Mouse (Mus musculus) neural tube, embryonic 14.5 days (tissue): ENCODE measurements around the gene Pde7b. TPM values are rescaled to one million over a fixed set of nuclear protein-coding genes. Genes with fewer than 3 reads are reported as not detected.

Source experiments
- ATAC-seq: fragments of 200-750 bp; cut with Nextera tagmentation; 2 replicates; pipeline ENCODE4 v1.8.0; 2017; ENCODE audit warnings: low read depth, mild to moderate bottlenecking, moderate TSS enrichment, moderate library complexity
- H3K27ac ChIP-seq: fragments of 300-500 bp; sonication (generic); 2 replicates; pipeline ENCODE4 v1.5.1; 2014; ENCODE audit warnings: low read depth, mild to moderate bottlenecking, control low read depth, low read length, moderate library complexity, mixed read lengths
- H3K27me3 ChIP-seq: fragments of 300-500 bp; sonication (generic); 2 replicates; pipeline ENCODE4 v1.6.1; 2014; ENCODE audit warnings: low read length; ENCODE audit not compliant: control insufficient read depth, insufficient read depth
- H3K36me3 ChIP-seq: fragments of 300-500 bp; sonication (generic); 2 replicates; pipeline ENCODE4 v1.6.1; 2014; ENCODE audit warnings: low read length, mixed read lengths; ENCODE audit not compliant: control insufficient read depth, insufficient read depth
- H3K4me1 ChIP-seq: fragments of 300-500 bp; sonication (generic); 2 replicates; pipeline ENCODE4 v1.6.1; 2014; ENCODE audit warnings: low read length; ENCODE audit not compliant: control insufficient read depth, insufficient read depth
- H3K4me2 ChIP-seq: fragments of 300-500 bp; sonication (generic); 2 replicates; pipeline ENCODE4 v1.6.1; 2014; ENCODE audit warnings: mild to moderate bottlenecking, low read depth, low read length, control low read depth
- H3K4me3 ChIP-seq: fragments of 300-500 bp; sonication (generic); 2 replicates; pipeline ENCODE4 v1.5.1; 2014; ENCODE audit warnings: low read depth, low read length, control low read depth, mixed read lengths
- H3K9ac ChIP-seq: fragments of 300-500 bp; sonication (generic); replicated peaks from 2 replicates; pipeline ENCODE4 v1.6.1; 2014; ENCODE audit warnings: low read depth, mild to moderate bottlenecking, control low read depth, low read length, mixed read lengths
- H3K9me3 ChIP-seq: fragments of 300-500 bp; sonication (generic); 2 replicates; pipeline ENCODE4 v1.6.1; 2016; ENCODE audit warnings: low read length; ENCODE audit not compliant: control insufficient read depth
- WGBS: fragments of 180-500 bp; shearing (Covaris S2); extraction: QIAGEN DNeasy Blood & Tissue Kit; methylation state at CpG from one replicate; pipeline ENCODE4 v1.1.7; 2014; 5-methylcytosine and 5-hydroxymethylcytosine counted together
- polyA plus RNA-seq: library from polyadenylated mRNA; unstranded; fragments of >200 nt; fragmentation: Nextera tagmentation; extraction: Ambion mirVana; gene quantifications from 2 replicates; pipeline ENCODE4 v1.2.1, GENCODE M21; 2014

Gene Pde7b
- polyA plus RNA-seq, 1 experiment from 2014 or later, result 3.2 TPM

DNA sequence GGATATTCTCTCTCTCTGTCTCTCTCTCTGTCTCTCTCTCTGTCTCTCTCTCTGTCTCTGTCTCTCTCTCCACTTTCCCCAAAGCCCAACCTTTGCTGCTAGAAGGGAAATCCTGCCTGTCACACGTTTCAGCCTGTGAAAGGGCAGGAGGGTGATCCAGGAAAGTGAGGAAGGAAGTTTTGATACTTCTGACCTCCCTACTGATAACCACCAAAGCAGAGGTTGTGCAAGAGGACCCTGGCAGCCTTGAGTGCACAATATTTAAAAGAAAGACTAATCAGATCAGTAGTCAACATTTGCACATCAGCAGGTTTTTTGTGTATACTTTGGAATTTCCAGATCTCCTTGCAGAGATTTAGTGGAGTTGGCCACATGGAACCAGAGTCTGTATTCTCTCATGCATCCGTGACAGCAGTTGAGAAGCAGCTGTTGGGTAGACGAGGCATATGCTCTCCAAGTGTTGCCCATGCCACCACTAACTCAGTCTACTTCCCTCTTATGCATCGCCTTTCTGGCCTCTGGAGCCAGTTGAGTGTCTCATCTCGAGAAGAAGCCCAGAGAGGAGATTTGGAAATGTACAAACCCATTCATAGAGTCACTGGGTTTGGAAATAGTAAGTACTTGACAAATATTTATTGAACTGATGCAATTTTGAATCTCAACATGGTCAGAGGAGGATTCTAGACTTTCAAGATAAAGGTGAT lies 129.6 kb downstream of the Pde7b start:
- Histone ChIP-seq H3K9me3 (no peaks in the 10 kb centered on the region), H3K4me1 (no peaks in the 10 kb centered on the region), H3K9ac (no peak overlapping the region), H3K27me3 (no peaks in the 10 kb centered on the region), H3K4me3 (no peak overlapping the region), H3K27ac (no peak overlapping the region), H3K36me3 (no peaks in the 10 kb centered on the region), H3K4me2 (no peak overlapping the region)
- no peak for ATAC-seq
- WGBS, result 82% methylated on average over 5 of the region's 5 CpGs

- H3K27ac ChIP-seq, result no peak overlapping the region
- no peaks in the 10 kb centered on the region for H3K9me3 ChIP-seq
- no peak overlapping the region for H3K4me2 ChIP-seq
- no peak overlapping the region for H3K4me3 ChIP-seq
- no peak for ATAC-seq
- H3K4me1 ChIP-seq, result no peaks in the 10 kb centered on the region
- 64% methylated on average over 5 of the region's 5 CpGs for WGBS
- H3K27me3 ChIP-seq, result no peaks in the 10 kb centered on the region
- H3K9ac ChIP-seq, result no peak overlapping the region
- H3K36me3 ChIP-seq, result no peaks in the 10 kb centered on the region
Measured at GRCm38 (mm10) chr10:20594015-20594414, 130.9 kb downstream of the Pde7b start.

DNA sequence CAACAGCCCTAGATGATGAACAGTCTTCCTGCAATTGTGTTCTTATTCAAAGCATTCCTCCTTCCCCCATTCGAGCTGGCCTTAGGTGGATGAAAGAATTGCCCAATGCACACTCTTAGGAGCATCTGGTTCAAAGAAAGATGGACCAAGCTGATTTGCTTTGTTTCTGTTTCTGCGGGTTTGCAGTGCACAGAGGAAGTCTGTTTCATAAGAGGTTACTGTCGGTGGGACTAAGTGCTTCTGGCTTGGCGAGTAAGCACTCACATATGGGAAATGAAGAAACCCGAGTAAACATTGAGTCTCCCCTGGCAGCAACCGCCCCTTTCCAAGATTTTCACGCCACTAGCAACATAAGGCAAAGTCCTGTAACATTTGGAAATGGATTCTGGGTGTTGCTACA lies 134.8 kb downstream of the Pde7b start:
- no peak for ATAC-seq
- H3K4me3 ChIP-seq, result no peak overlapping the region
- no peak overlapping the region for H3K9ac ChIP-seq
- H3K9me3 ChIP-seq, result no peaks in the 10 kb centered on the region
- 66% methylated on average over 7 of the region's 7 CpGs for WGBS
- H3K4me1 ChIP-seq, result no peaks in the 10 kb centered on the region
- no peaks in the 10 kb centered on the region for H3K36me3 ChIP-seq
- no peak overlapping the region for H3K27ac ChIP-seq
- H3K4me2 ChIP-seq, result no peak overlapping the region
- no peaks in the 10 kb centered on the region for H3K27me3 ChIP-seq

DNA sequence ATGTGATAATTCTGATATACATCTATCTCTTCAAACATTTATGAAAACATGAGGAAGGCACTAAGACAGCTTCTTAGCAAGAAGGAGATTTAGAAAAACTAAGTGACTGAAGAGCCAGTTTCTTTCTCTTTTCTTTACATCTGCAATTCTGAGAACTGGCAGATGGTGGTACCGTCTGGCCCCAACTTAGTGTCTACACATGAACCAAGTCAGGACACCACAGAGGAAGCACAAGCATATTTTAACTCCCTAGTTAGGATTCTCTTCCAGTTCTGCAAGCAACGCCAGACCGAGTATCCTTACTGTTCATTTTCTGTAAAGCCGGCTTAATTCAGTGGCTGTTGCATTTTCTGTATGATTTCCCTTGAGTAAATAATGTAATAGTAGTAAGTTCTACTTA lies 138.9 kb downstream of the Pde7b start:
- WGBS, result 94% methylated on average over 4 of the region's 4 CpGs
- Histone ChIP-seq H3K27me3 (no peaks in the 10 kb centered on the region), H3K27ac (no peak overlapping the region), H3K36me3 (no peaks in the 10 kb centered on the region), H3K9me3 (no peaks in the 10 kb centered on the region), H3K4me3 (no peak overlapping the region), H3K4me1 (no peaks in the 10 kb centered on the region), H3K4me2 (no peak overlapping the region), H3K9ac (no peak overlapping the region)
- ATAC-seq, result no peak

DNA sequence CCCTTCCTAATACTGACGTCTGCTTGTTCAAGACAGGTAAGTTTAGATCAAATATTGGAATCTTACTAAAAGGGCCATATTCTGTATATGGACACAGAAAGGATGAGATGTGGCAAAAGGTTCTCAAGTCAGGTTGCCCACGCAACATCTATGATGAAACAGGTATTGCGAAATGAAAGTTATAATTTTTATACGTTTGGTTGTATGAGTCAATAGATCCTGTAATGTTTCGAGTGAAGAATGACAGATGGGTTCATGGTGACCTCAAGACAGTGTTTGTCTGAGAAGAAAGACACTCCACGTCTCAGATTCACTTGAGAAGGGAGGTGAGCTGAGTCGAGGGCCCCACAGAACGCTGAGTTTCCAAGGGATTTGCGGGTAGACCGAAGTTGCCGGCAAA lies 149.9 kb downstream of the Pde7b start:
- no peaks in the 10 kb centered on the region for H3K36me3 ChIP-seq
- 96% methylated on average over 11 of the region's 11 CpGs for WGBS
- no peaks in the 10 kb centered on the region for H3K27me3 ChIP-seq

GRCm38 (mm10) chr10:20574414-20574813 lies 150.5 kb downstream of the Pde7b start:
- H3K4me3 ChIP-seq, result no peak overlapping the region
- 93% methylated on average over 1 of the region's 1 CpGs for WGBS
- H3K9ac ChIP-seq, result no peak overlapping the region
- H3K4me2 ChIP-seq, result no peak overlapping the region
- no peak overlapping the region for H3K27ac ChIP-seq
- no peak for ATAC-seq
- no peaks in the 10 kb centered on the region for H3K36me3 ChIP-seq
- no peaks in the 10 kb centered on the region for H3K4me1 ChIP-seq
- H3K27me3 ChIP-seq, result no peaks in the 10 kb centered on the region
- H3K9me3 ChIP-seq, result no peaks in the 10 kb centered on the region

More for the DNA sequence above, 149.9 kb downstream of the Pde7b start:
- ATAC-seq, result no peak
- Histone ChIP-seq H3K4me3 (no peak overlapping the region), H3K4me2 (no peak overlapping the region), H3K27ac (no peak overlapping the region), H3K9ac (no peak overlapping the region), H3K9me3 (no peaks in the 10 kb centered on the region), H3K4me1 (no peaks in the 10 kb centered on the region)

DNA sequence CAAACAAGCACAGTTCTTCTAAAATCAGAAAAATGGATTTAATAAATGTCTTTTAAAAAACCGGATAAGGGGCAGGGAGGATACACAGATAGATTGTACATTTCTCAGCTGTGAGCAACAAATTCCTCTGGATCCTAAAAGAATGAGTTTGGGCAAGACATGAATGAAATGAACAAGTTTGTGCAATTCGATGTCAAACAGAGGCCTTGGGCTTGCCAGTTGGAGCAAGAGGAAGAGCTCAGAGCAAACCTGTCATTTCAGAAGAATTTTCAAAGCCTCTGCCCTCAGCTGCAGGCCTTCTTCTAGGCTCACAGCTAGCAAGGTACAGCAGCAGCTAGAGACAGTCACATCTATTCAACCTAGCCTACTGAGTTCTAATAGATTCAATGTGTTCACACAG lies 153.4 kb downstream of the Pde7b start:
- ATAC-seq, result no peak
- H3K36me3 ChIP-seq, result no peaks in the 10 kb centered on the region
- H3K4me2 ChIP-seq, result no peak overlapping the region
- H3K9me3 ChIP-seq, result no peaks in the 10 kb centered on the region
- no peak overlapping the region for H3K4me3 ChIP-seq
- 90% methylated on average over 2 of the region's 2 CpGs for WGBS
- no peaks in the 10 kb centered on the region for H3K27me3 ChIP-seq
- no peak overlapping the region for H3K9ac ChIP-seq
- no peaks in the 10 kb centered on the region for H3K4me1 ChIP-seq
- no peak overlapping the region for H3K27ac ChIP-seq

GRCm38 (mm10) chr10:20568630-20569029 lies 156.2 kb downstream of the Pde7b start:
- Histone ChIP-seq H3K36me3 (no peaks in the 10 kb centered on the region), H3K9me3 (no peaks in the 10 kb centered on the region), H3K4me1 (no peaks in the 10 kb centered on the region), H3K27ac (no peak overlapping the region), H3K27me3 (no peaks in the 10 kb centered on the region), H3K4me2 (no peak overlapping the region), H3K4me3 (no peak overlapping the region), H3K9ac (no peak overlapping the region)
- WGBS, result 88% methylated on average over 6 of the region's 6 CpGs
- no peak for ATAC-seq

GRCm38 (mm10) chr10:20567684-20568236 lies 157.1 kb downstream of the Pde7b start:
- Histone ChIP-seq H3K27ac (no peak overlapping the region), H3K9ac (no peak overlapping the region), H3K4me3 (no peak overlapping the region), H3K27me3 (no peaks in the 10 kb centered on the region), H3K9me3 (no peaks in the 10 kb centered on the region), H3K36me3 (no peaks in the 10 kb centered on the region), H3K4me1 (no peaks in the 10 kb centered on the region), H3K4me2 (no peak overlapping the region)
- no peak for ATAC-seq
- WGBS, result 86% methylated on average over 5 of the region's 5 CpGs
